Mouse (Mus musculus) neural tube, embryonic 11.5 days (tissue): ENCODE measurements at regions not wholly inside any gene's neighbourhood (a gene's known extent, or its start where the extent isn't known, plus 50 kb on each side); places are given as distances from the start of the nearest gene placed in this dataset.

Experiments
- ATAC-seq: fragments of 200-750 bp; cut with Nextera tagmentation; 2 replicates; pipeline ENCODE4 v1.8.0; 2017; ENCODE audit warnings: moderate number of reproducible peaks, mild to moderate bottlenecking, moderate TSS enrichment, moderate library complexity; ENCODE audit not compliant: insufficient read depth, low FRiP score, low TSS enrichment
- DNase-seq: peaks from one replicate; pipeline ENCODE4 v3.0.0-alpha.2; 2015; ENCODE audit warnings: low spot score
- H3K27ac ChIP-seq: fragments of 300-500 bp; sonication (generic); 2 replicates; pipeline ENCODE4 v1.5.1; 2014; ENCODE audit warnings: low read depth, mild to moderate bottlenecking, low read length
- H3K27me3 ChIP-seq: fragments of 300-500 bp; sonication (generic); 2 replicates; pipeline ENCODE4 v1.6.1; 2014; ENCODE audit warnings: mild to moderate bottlenecking, low read length, mixed read lengths; ENCODE audit not compliant: control insufficient read depth, insufficient read depth
- H3K36me3 ChIP-seq: fragments of 300-500 bp; sonication (generic); 2 replicates; pipeline ENCODE4 v1.6.1; 2014; ENCODE audit warnings: mild to moderate bottlenecking, low read length, moderate library complexity, mixed read lengths; ENCODE audit not compliant: control insufficient read depth, insufficient read depth
- H3K4me1 ChIP-seq: fragments of 300-500 bp; sonication (generic); 2 replicates; pipeline ENCODE4 v1.6.1; 2014; ENCODE audit warnings: low read length, mixed read lengths; ENCODE audit not compliant: control insufficient read depth, insufficient read depth
- H3K4me2 ChIP-seq: fragments of 300-500 bp; sonication (generic); 2 replicates; pipeline ENCODE4 v1.6.1; 2014; ENCODE audit warnings: low read depth, mild to moderate bottlenecking, moderate library complexity
- H3K4me3 ChIP-seq: fragments of 300-500 bp; sonication (generic); 2 replicates; pipeline ENCODE4 v1.5.1; 2014; ENCODE audit warnings: low read depth, low read length
- H3K9ac ChIP-seq: fragments of 300-500 bp; sonication (generic); 2 replicates; pipeline ENCODE4 v1.6.1; 2014; ENCODE audit warnings: mild to moderate bottlenecking, low read length
- H3K9me3 ChIP-seq: fragments of 300-500 bp; sonication (generic); 2 replicates; pipeline ENCODE4 v1.6.1; 2016; ENCODE audit warnings: low read length; ENCODE audit not compliant: control insufficient read depth
- WGBS: fragments of 180-500 bp; shearing (Covaris S2); extraction: QIAGEN DNeasy Blood & Tissue Kit; methylation state at CpG from one replicate; pipeline ENCODE4 v1.1.7; 2014; 5-methylcytosine and 5-hydroxymethylcytosine counted together

DNA sequence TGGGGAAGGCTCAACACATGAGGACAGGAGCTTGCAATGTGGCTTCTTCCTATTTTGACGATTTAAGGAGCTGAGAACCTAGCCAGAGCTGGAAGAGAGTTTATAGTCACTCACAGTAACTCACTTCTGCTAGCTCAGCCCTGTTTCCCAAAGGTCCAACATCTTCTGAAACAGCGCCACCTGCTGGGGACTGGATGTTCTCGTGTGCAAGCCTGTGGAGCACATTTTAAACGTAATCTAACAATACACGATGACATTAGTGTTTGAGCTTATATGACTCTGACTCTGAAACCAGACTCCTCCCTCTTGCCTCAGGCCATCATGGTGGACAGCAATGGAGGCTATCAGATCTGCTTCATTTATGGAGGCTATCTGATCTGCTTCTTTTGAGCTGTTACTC, 207.7 kb downstream of the Cxcl12 start:
- Histone ChIP-seq H3K4me1 (no peaks in the 10 kb centered on the region), H3K9me3 (no peaks in the 10 kb centered on the region), H3K36me3 (no peaks in the 10 kb centered on the region), H3K4me2 (no peak overlapping the region), H3K4me3 (no peak overlapping the region), H3K9ac (no peak overlapping the region), H3K27me3 (no peaks in the 10 kb centered on the region), H3K27ac (no peak overlapping the region)
- no peak for DNase-seq
- ATAC-seq = no peak
- 91% methylated on average over 5 of the region's 5 CpGs for WGBS

DNA sequence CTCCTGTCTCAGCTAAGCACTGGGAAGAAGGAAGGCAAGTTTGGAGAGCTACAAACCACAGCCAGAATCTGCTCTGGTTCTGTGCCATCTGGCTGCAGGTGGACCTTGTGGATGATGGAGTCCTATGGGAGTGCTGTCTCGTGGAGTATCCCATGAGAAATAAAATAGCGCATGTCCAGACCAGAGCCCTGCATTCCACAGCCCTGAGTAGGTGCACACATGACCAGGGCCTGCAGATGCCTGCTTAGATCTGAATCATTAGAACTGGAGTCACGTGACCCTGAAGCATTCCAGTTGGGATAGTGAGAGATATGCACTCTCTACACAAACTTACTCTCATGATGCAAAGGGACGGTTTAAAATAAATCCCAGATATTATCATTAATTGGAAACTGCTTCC, 211.6 kb downstream of the Cxcl12 start:
- H3K9ac ChIP-seq = no peak overlapping the region
- no peak overlapping the region for H3K4me2 ChIP-seq
- 89% methylated on average over 4 of the region's 4 CpGs for WGBS
- H3K36me3 ChIP-seq = no peaks in the 10 kb centered on the region
- no peaks in the 10 kb centered on the region for H3K27me3 ChIP-seq
- DNase-seq (no peak), ATAC-seq (no peak)
- H3K9me3 ChIP-seq = no peaks in the 10 kb centered on the region
- H3K4me1 ChIP-seq = no peaks in the 10 kb centered on the region
- no peak overlapping the region for H3K27ac ChIP-seq
- no peak overlapping the region for H3K4me3 ChIP-seq

DNA sequence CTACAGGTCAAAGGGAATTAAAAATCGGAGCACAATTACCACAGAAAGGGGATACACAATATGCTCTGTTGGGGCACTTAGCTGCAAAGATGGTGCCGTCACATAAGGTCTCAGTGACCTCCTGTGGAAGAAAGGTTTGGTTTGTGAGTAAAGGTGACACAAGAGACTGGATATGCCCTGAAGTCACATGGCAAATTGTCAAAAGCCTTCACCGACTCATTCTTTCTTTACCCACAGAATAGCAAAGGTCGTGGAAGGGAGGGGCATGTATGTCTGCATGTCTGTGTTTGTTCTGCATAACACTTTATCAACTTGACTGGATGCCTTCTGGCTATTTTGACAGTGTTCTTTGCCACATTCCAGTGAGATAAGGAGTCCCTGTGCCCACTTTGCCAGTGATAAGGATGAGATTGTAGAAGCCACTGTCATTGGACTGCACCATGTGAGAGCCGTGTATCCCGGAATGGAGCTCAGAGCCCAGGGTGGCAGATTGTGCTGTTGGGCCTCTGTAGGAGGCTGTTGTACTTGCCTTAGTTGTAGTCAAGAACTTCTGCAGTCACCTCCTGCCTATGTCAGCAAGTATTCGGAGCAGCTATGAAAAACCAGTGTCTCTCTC, 222.0 kb downstream of the Cxcl12 start:
- H3K4me3 ChIP-seq = no peak overlapping the region
- ATAC-seq (no peak), DNase-seq (no peak)
- no peaks in the 10 kb centered on the region for H3K27me3 ChIP-seq
- H3K4me1 ChIP-seq = no peaks in the 10 kb centered on the region
- H3K9ac ChIP-seq = no peak overlapping the region
- H3K4me2 ChIP-seq = no peak overlapping the region
- H3K27ac ChIP-seq = no peak overlapping the region
- H3K9me3 ChIP-seq = no peaks in the 10 kb centered on the region
- H3K36me3 ChIP-seq = no peaks in the 10 kb centered on the region
- WGBS = 83% methylated on average over 7 of the region's 7 CpGs

DNA sequence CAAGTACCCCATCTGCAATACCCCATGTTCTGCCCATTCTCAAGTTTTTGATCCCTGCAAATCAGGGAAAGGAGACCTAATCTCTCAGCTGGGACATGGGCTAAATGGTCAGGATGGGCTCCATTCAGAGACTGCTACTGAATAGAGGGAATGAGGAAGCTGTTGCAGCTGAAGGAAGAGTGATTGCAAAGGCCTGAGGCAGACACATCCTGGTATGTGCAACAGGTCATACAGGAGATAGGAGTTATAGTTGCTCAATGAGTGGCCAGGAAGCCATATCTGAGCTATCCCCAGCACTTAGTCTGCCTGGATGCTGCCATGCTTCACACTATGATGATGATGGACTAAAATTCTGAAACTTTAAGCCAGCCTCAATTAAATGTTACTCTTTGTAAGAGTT, 225.1 kb downstream of the Cxcl12 start:
- Histone ChIP-seq H3K4me3 (no peak overlapping the region), H3K36me3 (no peaks in the 10 kb centered on the region)
- no peak for ATAC-seq

DNA sequence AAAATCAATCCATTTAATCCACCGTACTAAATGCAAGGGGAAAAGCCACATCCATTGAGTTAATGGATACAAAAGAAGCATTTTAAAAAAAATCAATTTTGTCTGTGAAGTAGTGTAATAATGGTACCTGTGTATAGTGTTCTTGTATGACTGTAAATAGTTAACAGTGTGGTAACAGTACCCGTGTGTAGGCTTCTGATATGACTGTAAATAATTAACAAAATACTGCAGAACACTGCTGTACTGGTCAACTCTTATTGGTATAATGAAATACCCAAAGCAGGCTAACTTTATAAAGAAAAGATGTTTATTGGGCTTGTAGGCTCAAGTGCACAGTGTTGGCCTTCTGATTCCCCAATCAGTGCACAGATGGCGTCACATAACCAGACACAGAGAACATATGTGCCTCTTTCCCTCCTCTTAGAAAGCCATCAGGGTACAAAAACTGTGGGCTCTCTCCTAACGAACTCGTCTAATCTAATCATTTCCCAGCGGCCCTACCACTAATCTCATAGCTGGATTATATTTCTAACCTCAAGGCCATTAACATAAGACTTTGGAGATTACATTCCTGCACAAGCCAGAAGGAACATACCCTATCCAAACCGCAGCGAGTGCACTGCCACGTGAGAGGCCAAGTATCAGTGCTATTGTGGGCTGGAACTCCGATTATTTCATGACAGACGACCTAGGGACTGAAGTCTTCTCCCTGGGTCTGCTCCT, 237.4 kb downstream of the Cxcl12 start:
- H3K4me3 ChIP-seq = no peak overlapping the region
- no peak for DNase-seq

More for the DNA sequence above, 225.1 kb downstream of the Cxcl12 start:
- Histone ChIP-seq H3K27ac (no peak overlapping the region), H3K9me3 (no peaks in the 10 kb centered on the region), H3K27me3 (no peaks in the 10 kb centered on the region), H3K4me1 (no peaks in the 10 kb centered on the region), H3K4me2 (no peak overlapping the region), H3K9ac (no peak overlapping the region)
- DNase-seq = no peak

DNA sequence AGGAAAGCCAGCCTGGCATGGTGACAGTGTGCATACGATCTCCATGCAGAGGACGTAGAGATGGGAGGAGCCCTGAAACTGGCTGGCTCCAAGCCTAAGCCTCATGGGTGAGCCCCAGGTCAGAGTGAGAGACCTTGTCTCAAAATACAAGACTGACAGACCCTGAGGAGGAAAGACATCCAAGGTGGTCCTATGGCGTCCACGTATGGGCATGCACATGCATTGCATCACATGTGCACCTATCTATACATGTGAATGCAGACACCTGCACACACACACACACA, 237.9 kb downstream of the Cxcl12 start:
- Histone ChIP-seq H3K9me3 (no peaks in the 10 kb centered on the region), H3K4me3 (no peak overlapping the region), H3K4me1 (peaks cover 14% of the 10 kb centered on the region), H3K27me3 (peaks cover 37% of the 10 kb centered on the region), H3K36me3 (no peaks in the 10 kb centered on the region), H3K27ac (no peak overlapping the region), H3K9ac (no peak overlapping the region), H3K4me2 (no peak overlapping the region)
- DNase-seq = no peak
- ATAC-seq = peak; percentile 35; the same call in 1 of the 2 replicates
- 80% methylated on average over 4 of the region's 4 CpGs for WGBS

More for the DNA sequence above, 237.4 kb downstream of the Cxcl12 start:
- Histone ChIP-seq H3K27me3 (peaks cover 36% of the 10 kb centered on the region), H3K27ac (no peak overlapping the region), H3K4me1 (peaks cover 14% of the 10 kb centered on the region), H3K9me3 (no peaks in the 10 kb centered on the region), H3K9ac (no peak overlapping the region), H3K4me2 (no peak overlapping the region), H3K36me3 (no peaks in the 10 kb centered on the region)
- no peak for ATAC-seq
- WGBS = 82% methylated on average over 11 of the region's 11 CpGs

DNA sequence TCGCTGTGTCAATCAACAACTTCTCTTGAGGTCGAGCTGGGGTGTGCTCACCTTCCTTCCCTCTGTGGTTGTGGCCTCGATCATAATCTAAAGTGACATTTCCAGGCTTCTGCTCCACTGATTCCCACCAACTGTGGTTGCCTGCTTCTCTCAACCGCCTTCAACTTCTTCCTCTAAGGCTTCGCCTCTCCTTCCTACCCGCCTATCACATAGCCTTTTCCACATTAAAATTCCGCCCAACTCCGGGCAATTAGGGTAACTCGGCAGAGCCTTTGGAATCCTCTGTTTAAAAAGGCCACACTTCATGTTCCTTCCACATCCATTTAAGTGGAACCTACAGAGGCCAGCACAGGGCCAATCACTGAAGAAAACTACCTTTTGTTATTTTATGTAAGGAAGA, 238.4 kb downstream of the Cxcl12 start:
- no peak overlapping the region; the same call in 1 of the 2 replicates for H3K4me2 ChIP-seq
- no peaks in the 10 kb centered on the region for H3K9me3 ChIP-seq
- H3K9ac ChIP-seq = no peak overlapping the region
- H3K4me1 ChIP-seq = peaks cover 14% of the 10 kb centered on the region
- DNase-seq (no peak), ATAC-seq (no peak)
- no peak overlapping the region for H3K4me3 ChIP-seq
- 31% methylated on average over 9 of the region's 9 CpGs for WGBS
- H3K27ac ChIP-seq = no peak overlapping the region
- no peaks in the 10 kb centered on the region for H3K36me3 ChIP-seq
- H3K27me3 ChIP-seq = peaks cover 35% of the 10 kb centered on the region

DNA sequence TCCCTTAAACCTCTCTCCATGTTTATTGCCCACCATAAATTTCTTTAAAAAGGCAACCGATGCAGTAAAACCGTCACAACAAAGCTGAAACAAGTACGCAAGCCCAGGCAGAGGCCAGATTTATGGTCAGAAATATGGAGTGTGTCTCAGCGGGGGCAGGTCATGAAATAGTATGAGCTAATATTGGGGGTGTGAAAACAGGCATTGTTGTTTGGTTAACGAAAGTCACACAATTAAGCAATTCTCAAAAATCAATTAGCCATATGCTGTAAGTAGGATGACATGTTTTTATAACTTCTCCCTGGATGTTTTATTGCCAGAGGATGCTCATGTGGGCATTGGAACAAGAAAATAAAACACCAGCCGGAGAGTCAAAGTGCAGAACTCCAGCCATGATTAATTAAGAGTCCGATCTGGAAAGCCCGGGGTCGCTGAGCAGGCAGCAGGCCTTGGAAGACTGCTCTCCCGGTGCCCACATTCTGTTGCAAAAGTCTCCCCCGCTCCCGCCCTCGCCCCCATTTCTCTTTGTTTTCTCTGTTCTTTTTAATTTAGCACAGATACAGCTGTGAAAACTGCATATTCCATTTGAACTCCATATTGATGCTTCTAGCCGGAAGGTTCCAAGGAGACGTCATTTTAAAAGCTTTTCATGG, 239.0 kb downstream of the Cxcl12 start:
- no peaks in the 10 kb centered on the region for H3K9me3 ChIP-seq
- H3K27me3 ChIP-seq = peaks cover 32% of the 10 kb centered on the region
- DNase-seq (peak; percentile 26), ATAC-seq (peak; percentile 70; the same call in 1 of the 2 replicates)
- no peak overlapping the region for H3K9ac ChIP-seq
- no peak overlapping the region for H3K4me3 ChIP-seq
- no peak overlapping the region for H3K27ac ChIP-seq
- no peaks in the 10 kb centered on the region for H3K36me3 ChIP-seq
- peak overlapping the region; percentile 4 for H3K4me2 ChIP-seq
- H3K4me1 ChIP-seq = peaks cover 14% of the 10 kb centered on the region
- 16% methylated on average over 15 of the region's 15 CpGs for WGBS

DNA sequence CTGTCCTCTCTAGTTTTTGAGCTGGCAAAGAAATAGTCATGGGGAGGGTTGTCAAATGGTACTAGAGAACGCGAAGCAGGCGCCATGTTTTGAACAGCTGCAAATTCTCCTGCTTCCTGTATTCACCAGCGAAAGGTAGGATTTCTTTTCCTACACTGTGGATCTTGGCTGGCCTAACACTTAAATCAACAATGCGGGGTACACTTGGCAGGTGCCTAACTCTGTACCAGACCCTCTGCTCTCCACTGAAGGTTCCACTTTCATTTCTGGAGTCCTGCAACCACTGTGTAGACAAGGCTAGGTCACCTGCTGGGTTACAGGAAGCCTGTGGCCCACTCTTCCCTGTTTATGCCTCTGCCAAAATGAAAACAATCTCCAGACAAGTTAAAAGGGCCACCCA, 239.6 kb downstream of the Cxcl12 start:
- WGBS = 71% methylated on average over 5 of the region's 5 CpGs
- no peak overlapping the region for H3K4me2 ChIP-seq
- ATAC-seq (no peak), DNase-seq (no peak)
- H3K9ac ChIP-seq = no peak overlapping the region
- H3K9me3 ChIP-seq = no peaks in the 10 kb centered on the region
- H3K27me3 ChIP-seq = peaks cover 32% of the 10 kb centered on the region
- H3K36me3 ChIP-seq = no peaks in the 10 kb centered on the region
- H3K4me3 ChIP-seq = no peak overlapping the region
- 0 out of 2 replicates have a peak overlapping the region, but pooled peaks have one; percentile 28 for H3K27ac ChIP-seq
- H3K4me1 ChIP-seq = peaks cover 14% of the 10 kb centered on the region
